9 mouse cellular contexts compared by ENCODE assay signal in genomic region chr4:95105424-95105823, GRCm38 (mm10). TPM values are rescaled to one million over a fixed set of nuclear protein-coding genes. Genes with fewer than 3 reads are reported as not detected.
DNase-seq lines count a peak whose midpoint lies in the region; ATAC-seq lines count a peak whose summit lies in the region.
"Had no signal": no experiment of that assay in that cellular context is flagged by ENCODE, and none has a peak within 500 bp of the region (broad histone marks: within the 10 kb centered on the region; RNA-seq: fewer than 3 reads in every experiment).

No protein-coding gene starts in this region.

- H3K27me3 ChIP-seq in kidney, embryonic 15.5 days, result no peaks in the 10 kb centered on the region
- no peaks in the 10 kb centered on the region for H3K27me3 ChIP-seq in intestine, embryonic 14.5 days (replicated peaks; ENCODE audit: control insufficient read depth, insufficient read depth, low read length)

- no peak overlapping the region for H3K9ac ChIP-seq in kidney, embryonic 15.5 days
- no peak overlapping the region for H3K9ac ChIP-seq in intestine, embryonic 14.5 days (ENCODE audit: low read length)

- no peak overlapping the region for H3K4me3 ChIP-seq in kidney, embryonic 15.5 days (replicated peaks)
- H3K4me3 ChIP-seq in intestine, embryonic 14.5 days (ENCODE audit: low read depth, low read length), result no peak overlapping the region
- H3K4me3 ChIP-seq: midbrain, embryonic 12.5 days had no signal

- peaks cover 41% of the 10 kb centered on the region for H3K4me1 ChIP-seq in kidney, embryonic 15.5 days
- peaks cover 8% of the 10 kb centered on the region; the same call in 1 of the 2 replicates for H3K4me1 ChIP-seq in intestine, embryonic 14.5 days (replicated peaks; ENCODE audit: control insufficient read depth, insufficient read depth, low read length)

- WGBS in kidney, embryonic 15.5 days, result 8% methylated on average over 3 of the region's 3 CpGs
- WGBS in intestine, embryonic 14.5 days, result 16% methylated on average over 3 of the region's 3 CpGs

- H3K27ac ChIP-seq in kidney, embryonic 15.5 days, result peak overlapping the region; percentile 86
- peak overlapping the region; percentile 61 for H3K27ac ChIP-seq in intestine, embryonic 14.5 days (ENCODE audit: low read depth)
- H3K27ac ChIP-seq: midbrain, embryonic 12.5 days had no signal

- no peaks in the 10 kb centered on the region for H3K9me3 ChIP-seq in kidney, embryonic 15.5 days (replicated peaks)
- H3K9me3 ChIP-seq in intestine, embryonic 14.5 days (ENCODE audit: control insufficient read depth, low read length), result 0 out of 2 replicates have a peak, but pooled peaks cover 6% of the 10 kb centered on the region
- H3K9me3 ChIP-seq: midbrain, embryonic 12.5 days had no signal

- ATAC-seq in kidney, embryonic 15.5 days (replicated peaks; ENCODE audit: low FRiP score), result peak; percentile 61
- peak; percentile 12; the same call in 1 of the 2 replicates for ATAC-seq in common myeloid progenitor, adult 5-6 weeks (replicated peaks; ENCODE audit: low read depth, poor library complexity, severe bottlenecking)
- ATAC-seq in intestine, embryonic 14.5 days (replicated peaks; ENCODE audit: low FRiP score, low TSS enrichment, low read depth), result 0 out of 2 replicates have a peak, but pooled peaks have one; percentile 45
- ATAC-seq in activated CD4-positive, CD25-positive, alpha-beta regulatory T cell, adult 4 months, result no peak

- H3K36me3 ChIP-seq in kidney, embryonic 15.5 days, result no peaks in the 10 kb centered on the region
- no peaks in the 10 kb centered on the region for H3K36me3 ChIP-seq in intestine, embryonic 14.5 days (ENCODE audit: control insufficient read depth, insufficient read depth, low read length)
- H3K36me3 ChIP-seq: midbrain, embryonic 12.5 days had no signal

- no peak for DNase-seq in kidney, adult 11 months
- DNase-seq in CD4-positive, CD25-positive, alpha-beta regulatory T cell, adult 2 months (ENCODE audit: low read depth, low spot score), result peak; percentile 25
- peak; percentile 60 for DNase-seq in intestine, embryonic 14.5 days (ENCODE audit: low spot score)
- peak; percentile 43 to 47 for DNase-seq in right cerebral cortex, adult 2 months (ENCODE audit: low spot score in 2 of 2)
- no peak for DNase-seq in thymus, postnatal 36 days

- H3K4me2 ChIP-seq in kidney, embryonic 15.5 days, result peak overlapping the region; percentile 42; the same call in 1 of the 2 replicates
- peak overlapping the region; percentile 41 for H3K4me2 ChIP-seq in intestine, embryonic 14.5 days (ENCODE audit: low read length)

RNA-seq across cellular contexts. Expression of gene Jun, which starts 53.4 kb away (rescaled TPM):
- 66.0 and 70.1 TPM in 2 replicates for polyA plus RNA-seq in kidney, embryonic 15.5 days (2015; fragmentation: Nextera tagmentation; extraction: Ambion mirVana)
- 292 and 381 TPM in 2 replicates for total RNA-seq in common myeloid progenitor, adult 5-6 weeks (2017)
- 56.0 and 61.7 TPM in 2 replicates for polyA plus RNA-seq in intestine, embryonic 14.5 days (2014; fragmentation: Nextera tagmentation; extraction: Ambion mirVana)
- 10 to 100 TPM in 1 of 2 experiments, 1 to 10 TPM in 1; 7.2 to 16.4 TPM for polyA plus RNA-seq in activated CD4-positive, CD25-positive, alpha-beta regulatory T cell, adult 4 months (2017; shearing (Covaris generic))

Comparison
In these comparisons a context has a peak if more than half of its experiments do, and no peak if none do; other contexts are left out.
1. DNase-seq: peak in CD4-positive, CD25-positive, alpha-beta regulatory T cell, adult 2 months (single experiment), intestine, embryonic 14.5 days (single experiment) and right cerebral cortex, adult 2 months (2 of 2); none in kidney, adult 11 months (single experiment) and thymus, postnatal 36 days (0 of 2).